Mouse (Mus musculus) liver, embryonic 12.5 days (tissue): ENCODE measurements around the gene Reg4. TPM values are rescaled to one million over a fixed set of nuclear protein-coding genes. Genes with fewer than 3 reads are reported as not detected.

Source experiments
- ATAC-seq: fragments of 200-750 bp; cut with Nextera tagmentation; 2 replicates; pipeline ENCODE4 v1.8.0; 2017; ENCODE audit warnings: moderate number of reproducible peaks, mild to moderate bottlenecking, moderate library complexity
- H3K27ac ChIP-seq: fragments of 300-500 bp; sonication (generic); 2 replicates; pipeline ENCODE4 v1.5.1; 2016; ENCODE audit warnings: mild to moderate bottlenecking
- H3K27me3 ChIP-seq: fragments of 300-500 bp; sonication (generic); replicated peaks from 2 replicates; pipeline ENCODE4 v1.6.1; 2016; ENCODE audit warnings: mild to moderate bottlenecking, moderate library complexity
- H3K36me3 ChIP-seq: fragments of 300-500 bp; sonication (generic); 2 replicates; pipeline ENCODE4 v1.6.1; 2016; ENCODE audit warnings: mild to moderate bottlenecking, moderate library complexity
- H3K4me1 ChIP-seq: fragments of 300-500 bp; sonication (generic); 2 replicates; pipeline ENCODE4 v1.6.1; 2016
- H3K4me2 ChIP-seq: fragments of 300-500 bp; sonication (generic); 2 replicates; pipeline ENCODE4 v1.6.1; 2016; ENCODE audit warnings: mild to moderate bottlenecking, moderate library complexity
- H3K4me3 ChIP-seq: fragments of 300-500 bp; sonication (generic); 2 replicates; pipeline ENCODE4 v1.5.1; 2016; ENCODE audit warnings: mild to moderate bottlenecking, moderate library complexity
- H3K9ac ChIP-seq: fragments of 300-500 bp; sonication (generic); 2 replicates; pipeline ENCODE4 v1.6.1; 2016; ENCODE audit warnings: mild to moderate bottlenecking, moderate library complexity
- H3K9me3 ChIP-seq: fragments of 300-500 bp; sonication (generic); replicated peaks from 2 replicates; pipeline ENCODE4 v1.6.1; 2016; ENCODE audit warnings: mild to moderate bottlenecking, moderate library complexity
- WGBS: fragments of 180-500 bp; shearing (Covaris S2); methylation state at CpG from one replicate; pipeline ENCODE4 v1.1.7; 2016; ENCODE audit not compliant: insufficient replicate concordance; 5-methylcytosine and 5-hydroxymethylcytosine counted together
- polyA plus RNA-seq: library from polyadenylated mRNA; unstranded; fragments of >200 nt; fragmentation: Nextera tagmentation; extraction: Ambion mirVana; gene quantifications from 2 replicates; pipeline ENCODE4 v1.2.1, GENCODE M21; 2016

Reg4 gene
- polyA plus RNA-seq, 1 experiment from 2014 or later = not detected

DNA sequence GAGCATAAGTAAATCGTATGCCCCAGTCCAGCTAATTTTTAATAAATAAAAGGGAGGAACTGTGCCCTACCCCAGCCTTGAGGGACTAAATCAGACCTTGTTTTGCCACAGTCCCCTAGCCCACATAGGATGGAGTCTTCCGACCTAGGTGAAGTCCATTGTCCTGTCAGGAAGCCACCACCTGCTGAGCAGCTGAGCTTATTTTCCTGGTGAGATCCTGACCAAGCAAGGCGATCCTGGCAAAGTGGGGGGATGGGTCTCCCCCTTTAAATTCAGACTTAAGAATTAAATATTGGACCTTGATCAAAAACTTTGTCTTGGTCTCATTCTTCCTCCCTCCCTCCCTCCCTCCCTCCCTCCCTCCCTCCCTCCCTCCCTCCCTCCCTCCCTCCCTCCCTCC is 5.7 kb upstream of the Reg4 start:
- no peak overlapping the region for H3K4me2 ChIP-seq
- H3K9me3 ChIP-seq = no peaks in the 10 kb centered on the region
- H3K27me3 ChIP-seq = no peaks in the 10 kb centered on the region
- peaks cover 12% of the 10 kb centered on the region for H3K4me1 ChIP-seq
- 56% methylated on average over 3 of the region's 3 CpGs for WGBS
- no peaks in the 10 kb centered on the region for H3K36me3 ChIP-seq
- H3K4me3 ChIP-seq = no peak overlapping the region
- ATAC-seq = no peak
- no peak overlapping the region for H3K27ac ChIP-seq
- H3K9ac ChIP-seq = no peak overlapping the region

DNA sequence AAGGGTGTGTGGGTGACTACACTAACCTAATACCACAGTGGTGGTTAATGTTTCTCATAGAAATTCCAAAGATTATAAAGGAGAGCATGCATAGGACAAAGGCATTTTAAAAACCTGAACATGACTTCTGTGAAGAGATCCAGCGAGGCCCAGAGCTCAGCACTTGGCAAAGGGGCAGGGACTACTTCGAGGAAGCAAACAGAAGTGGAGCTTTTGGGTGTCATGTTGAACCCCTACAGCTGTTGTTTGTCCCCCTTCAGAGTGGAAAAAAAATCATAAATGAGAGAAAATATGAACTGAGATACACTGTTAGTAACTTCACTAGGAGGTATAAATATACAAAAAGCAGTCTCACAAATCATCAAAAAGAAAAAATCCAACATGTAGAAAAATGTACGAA is 1.3 kb downstream of the Reg4 start:
- Histone ChIP-seq H3K36me3 (no peaks in the 10 kb centered on the region), H3K9me3 (no peaks in the 10 kb centered on the region), H3K27ac (no peak overlapping the region), H3K4me3 (no peak overlapping the region), H3K9ac (no peak overlapping the region), H3K27me3 (peaks cover 6% of the 10 kb centered on the region; the same call in 1 of the 2 replicates), H3K4me2 (no peak overlapping the region), H3K4me1 (0 out of 2 replicates have a peak, but pooled peaks cover 9% of the 10 kb centered on the region)
- no peak for ATAC-seq
- WGBS = 73% methylated on average over 3 of the region's 3 CpGs

GRCm38 (mm10) chr3:98223783-98224580 is 2.0 kb downstream of the Reg4 start:
- Histone ChIP-seq H3K36me3 (no peaks in the 10 kb centered on the region), H3K27ac (no peak overlapping the region), H3K4me3 (no peak overlapping the region), H3K9ac (no peak overlapping the region), H3K4me2 (no peak overlapping the region), H3K27me3 (peaks cover 6% of the 10 kb centered on the region; the same call in 1 of the 2 replicates), H3K4me1 (0 out of 2 replicates have a peak, but pooled peaks cover 9% of the 10 kb centered on the region), H3K9me3 (no peaks in the 10 kb centered on the region)
- 29% methylated on average over 9 of the region's 9 CpGs for WGBS
- 0 out of 2 replicates have a peak, but pooled peaks have one; percentile 57 for ATAC-seq

GRCm38 (mm10) chr3:98224975-98225374 is 3.0 kb downstream of the Reg4 start:
- Histone ChIP-seq H3K9ac (no peak overlapping the region), H3K4me1 (0 out of 2 replicates have a peak, but pooled peaks cover 9% of the 10 kb centered on the region), H3K27ac (no peak overlapping the region), H3K27me3 (peaks cover 6% of the 10 kb centered on the region; the same call in 1 of the 2 replicates), H3K4me3 (no peak overlapping the region), H3K9me3 (no peaks in the 10 kb centered on the region), H3K4me2 (no peak overlapping the region), H3K36me3 (no peaks in the 10 kb centered on the region)
- ATAC-seq = no peak
- 70% methylated on average over 7 of the region's 7 CpGs for WGBS

DNA sequence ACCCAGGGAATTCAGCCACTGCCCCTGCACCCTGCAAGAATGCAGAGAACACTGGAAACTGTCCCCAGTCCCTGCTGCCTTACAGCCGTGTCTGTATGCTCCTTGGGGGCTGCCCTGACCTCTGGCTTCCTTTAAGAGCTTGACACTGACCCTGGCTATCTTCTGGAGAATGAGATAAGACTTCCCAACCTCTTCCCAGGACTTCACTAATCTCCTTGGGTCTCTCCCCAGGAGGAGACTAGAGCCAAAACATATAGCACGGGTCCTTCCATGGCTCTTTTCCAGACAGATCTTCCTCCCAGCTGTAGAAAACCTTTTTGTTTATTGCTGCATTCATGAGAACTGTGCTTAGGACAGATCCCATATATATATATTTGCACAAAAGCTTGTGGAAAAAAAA is 3.8 kb downstream of the Reg4 start:
- H3K36me3 ChIP-seq = no peaks in the 10 kb centered on the region
- peaks cover 6% of the 10 kb centered on the region; the same call in 1 of the 2 replicates for H3K27me3 ChIP-seq
- H3K9ac ChIP-seq = no peak overlapping the region
- H3K4me2 ChIP-seq = no peak overlapping the region
- 29% methylated on average over 2 of the region's 2 CpGs for WGBS
- H3K4me3 ChIP-seq = no peak overlapping the region
- H3K27ac ChIP-seq = no peak overlapping the region
- H3K9me3 ChIP-seq = no peaks in the 10 kb centered on the region
- H3K4me1 ChIP-seq = 0 out of 2 replicates have a peak, but pooled peaks cover 9% of the 10 kb centered on the region
- ATAC-seq = no peak

DNA sequence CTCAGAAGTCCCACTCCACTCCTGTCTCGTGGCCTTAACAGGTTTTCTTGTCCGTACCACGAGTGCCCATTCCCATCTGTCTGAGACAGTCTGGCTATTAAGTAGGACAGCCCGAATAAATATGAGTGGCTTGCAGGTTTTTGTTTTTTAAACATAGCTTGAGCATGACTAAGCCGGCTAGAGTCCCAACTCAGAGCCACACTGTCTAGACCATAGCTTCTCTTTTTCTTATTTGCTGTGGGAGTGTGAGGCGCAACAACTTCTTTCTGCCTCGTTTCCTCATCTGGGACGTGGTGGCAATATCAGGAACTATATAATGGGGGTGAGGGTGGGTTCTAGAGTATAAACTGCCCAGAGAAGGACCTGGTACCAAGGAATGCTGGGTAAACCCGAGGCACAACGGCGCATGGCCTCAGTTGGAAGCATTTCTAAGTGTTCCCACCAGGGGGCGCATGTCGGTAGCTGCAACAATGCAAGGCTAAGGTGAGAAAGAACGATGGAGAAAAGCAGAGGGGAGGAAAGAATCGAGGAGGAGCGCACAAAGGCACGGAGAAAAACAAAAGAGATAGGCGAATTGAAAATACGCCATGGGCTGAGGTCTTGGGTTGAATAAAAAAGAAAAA is 5.1 kb downstream of the Reg4 start:
- H3K9me3 ChIP-seq = no peaks in the 10 kb centered on the region
- peak; percentile 55; the same call in 1 of the 2 replicates for ATAC-seq

GRCm38 (mm10) chr3:98227763-98228162 is 5.8 kb downstream of the Reg4 start:
- no peaks in the 10 kb centered on the region for H3K9me3 ChIP-seq
- no peak overlapping the region for H3K4me2 ChIP-seq
- peaks cover 6% of the 10 kb centered on the region; the same call in 1 of the 2 replicates for H3K27me3 ChIP-seq
- H3K4me3 ChIP-seq = no peak overlapping the region
- H3K27ac ChIP-seq = no peak overlapping the region
- no peaks in the 10 kb centered on the region for H3K36me3 ChIP-seq
- no peak overlapping the region for H3K9ac ChIP-seq
- 0 out of 2 replicates have a peak, but pooled peaks cover 9% of the 10 kb centered on the region for H3K4me1 ChIP-seq
- WGBS = 65% methylated on average over 3 of the region's 3 CpGs
- ATAC-seq = no peak

More for the DNA sequence above, 5.1 kb downstream of the Reg4 start:
- WGBS = 29% methylated on average over 19 of the region's 19 CpGs
- Histone ChIP-seq H3K4me1 (0 out of 2 replicates have a peak, but pooled peaks cover 9% of the 10 kb centered on the region), H3K4me3 (no peak overlapping the region), H3K27me3 (peaks cover 6% of the 10 kb centered on the region; the same call in 1 of the 2 replicates), H3K36me3 (no peaks in the 10 kb centered on the region), H3K27ac (no peak overlapping the region), H3K4me2 (no peak overlapping the region), H3K9ac (no peak overlapping the region)

DNA sequence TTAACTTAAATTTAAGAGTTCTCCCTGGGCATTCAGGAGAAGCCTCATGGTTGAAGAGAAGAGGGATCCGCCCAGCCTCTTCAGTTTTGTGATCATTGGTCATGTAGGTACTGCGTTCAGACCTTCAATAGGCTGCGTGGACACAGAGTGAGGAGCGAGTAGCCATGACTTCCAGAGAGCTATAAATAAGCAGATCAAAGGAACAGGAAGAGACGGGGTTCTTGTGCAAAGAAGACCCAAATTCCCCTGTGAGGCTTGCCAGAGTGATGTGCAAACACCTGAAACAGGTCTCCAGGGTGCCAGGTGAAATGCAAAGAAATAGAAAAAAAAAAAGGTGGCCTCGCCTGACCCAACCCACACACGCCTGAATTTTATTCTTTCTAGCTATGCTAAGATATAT is 8.0 kb downstream of the Reg4 start:
- Histone ChIP-seq H3K4me2 (no peak overlapping the region), H3K36me3 (no peaks in the 10 kb centered on the region), H3K9me3 (no peaks in the 10 kb centered on the region), H3K4me1 (0 out of 2 replicates have a peak, but pooled peaks cover 9% of the 10 kb centered on the region), H3K27me3 (peaks cover 6% of the 10 kb centered on the region; the same call in 1 of the 2 replicates), H3K27ac (no peak overlapping the region), H3K9ac (no peak overlapping the region), H3K4me3 (no peak overlapping the region)
- ATAC-seq = no peak
- WGBS = 66% methylated on average over 7 of the region's 7 CpGs

DNA sequence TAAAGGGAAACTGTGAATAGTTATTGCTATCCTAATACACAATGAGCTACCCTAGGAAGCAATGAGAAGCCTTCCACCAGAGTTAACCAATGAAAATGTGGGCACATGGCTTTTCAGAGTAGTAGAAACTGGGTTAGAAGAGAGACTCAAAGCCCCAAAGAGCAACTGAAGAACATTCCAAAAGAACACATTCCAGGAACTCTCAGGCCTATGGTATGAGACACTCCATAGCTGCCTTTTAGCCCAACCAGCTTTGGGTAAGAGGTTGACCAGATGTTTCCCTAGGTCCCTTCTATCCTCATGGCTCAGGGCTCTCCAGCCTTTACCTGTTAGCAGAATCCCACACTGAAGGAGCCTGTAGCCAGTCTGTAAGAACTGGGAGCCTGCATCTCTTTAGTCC is 11.5 kb downstream of the Reg4 start:
- Histone ChIP-seq H3K4me2 (no peak overlapping the region), H3K36me3 (no peaks in the 10 kb centered on the region), H3K9ac (no peak overlapping the region), H3K4me1 (no peaks in the 10 kb centered on the region), H3K4me3 (no peak overlapping the region), H3K27ac (no peak overlapping the region), H3K9me3 (no peaks in the 10 kb centered on the region), H3K27me3 (no peaks in the 10 kb centered on the region; the same call in 1 of the 2 replicates)
- no peak for ATAC-seq

- WGBS = 64% methylated on average over 6 of the region's 6 CpGs
- no peak overlapping the region for H3K4me2 ChIP-seq
- H3K9me3 ChIP-seq = no peaks in the 10 kb centered on the region
- H3K9ac ChIP-seq = no peak overlapping the region
- no peaks in the 10 kb centered on the region for H3K27me3 ChIP-seq
- no peak overlapping the region for H3K4me3 ChIP-seq
- H3K27ac ChIP-seq = no peak overlapping the region
- ATAC-seq = no peak
- no peaks in the 10 kb centered on the region for H3K36me3 ChIP-seq
- H3K4me1 ChIP-seq = no peaks in the 10 kb centered on the region
These were observed 14.3 kb downstream of the Reg4 start for GRCm38 (mm10) chr3:98236266-98236665.

DNA sequence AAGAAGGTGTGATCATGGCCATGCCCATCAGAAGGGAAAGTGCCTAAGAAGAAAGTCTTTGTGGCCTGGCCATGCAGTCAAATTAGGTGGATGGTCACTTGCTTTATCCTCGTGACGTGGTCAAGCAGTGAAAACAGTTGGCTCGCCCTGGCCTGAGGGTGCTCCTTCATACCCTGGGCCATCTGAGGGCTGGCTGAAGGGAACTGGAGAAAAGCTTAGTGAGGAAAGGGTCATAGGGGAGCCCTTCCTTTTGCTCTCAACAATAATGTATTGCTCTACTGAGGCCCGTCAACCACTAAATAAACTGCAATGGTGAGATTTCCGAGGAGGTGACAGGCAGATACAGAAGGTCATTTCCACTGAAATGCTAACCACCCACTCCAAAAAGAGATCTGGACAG is 15.3 kb downstream of the Reg4 start:
- WGBS = 74% methylated on average over 5 of the region's 5 CpGs
- Histone ChIP-seq H3K27ac (no peak overlapping the region), H3K9me3 (no peaks in the 10 kb centered on the region), H3K4me2 (no peak overlapping the region), H3K27me3 (no peaks in the 10 kb centered on the region), H3K4me3 (no peak overlapping the region), H3K9ac (no peak overlapping the region), H3K36me3 (no peaks in the 10 kb centered on the region), H3K4me1 (no peaks in the 10 kb centered on the region)
- ATAC-seq = no peak

GRCm38 (mm10) chr3:98238150-98238549 is 16.2 kb downstream of the Reg4 start:
- Histone ChIP-seq H3K27ac (no peak overlapping the region), H3K4me1 (no peaks in the 10 kb centered on the region), H3K9ac (no peak overlapping the region), H3K27me3 (no peaks in the 10 kb centered on the region), H3K4me3 (no peak overlapping the region), H3K36me3 (no peaks in the 10 kb centered on the region), H3K9me3 (no peaks in the 10 kb centered on the region), H3K4me2 (no peak overlapping the region)
- ATAC-seq = no peak
- WGBS = 78% methylated on average over 3 of the region's 3 CpGs
